Mouse (Mus musculus) telencephalon, adult 2 months (tissue): Measurements from ENCODE around the gene Dstn.
A peak's percentile ranks its signal among the peaks of the same experiment; 100 is the strongest.

Source experiments
- DNase-seq: peaks from one replicate; pipeline ENCODE4 v3.0.0-alpha.2; 2011; ENCODE audit warnings: low read depth, low spot score

Dstn gene

GRCm38 (mm10) chr2:143915600-143916135 lies 548 bp downstream of the Dstn start:
- peak; percentile 31 for DNase-seq

GRCm38 (mm10) chr2:143916229-143916628 lies 1.1 kb downstream of the Dstn start:
- DNase-seq: peak; percentile 49

GRCm38 (mm10) chr2:143917622-143918021 lies 2.5 kb downstream of the Dstn start:
- DNase-seq: no peak

- no peak for DNase-seq
Measured at GRCm38 (mm10) chr2:143918831-143919502, 3.8 kb downstream of the Dstn start.

GRCm38 (mm10) chr2:143924085-143924484 lies 9.0 kb downstream of the Dstn start:
- no peak for DNase-seq

GRCm38 (mm10) chr2:143925826-143926225 lies 10.7 kb downstream of the Dstn start:
- DNase-seq: no peak

GRCm38 (mm10) chr2:143929607-143930311 lies 14.6 kb downstream of the Dstn start:
- no peak for DNase-seq

GRCm38 (mm10) chr2:143932340-143932873 lies 17.3 kb downstream of the Dstn start:
- DNase-seq: no peak

- no peak for DNase-seq
Measured at GRCm38 (mm10) chr2:143933516-143933915, 18.4 kb downstream of the Dstn start.

GRCm38 (mm10) chr2:143934439-143934838 lies 19.3 kb downstream of the Dstn start:
- no peak for DNase-seq

GRCm38 (mm10) chr2:143937861-143938260 lies 22.7 kb downstream of the Dstn start:
- DNase-seq: no peak

GRCm38 (mm10) chr2:143940406-143940805 lies 25.3 kb downstream of the Dstn start:
- DNase-seq: no peak

GRCm38 (mm10) chr2:143944796-143945195 lies 29.7 kb downstream of the Dstn start:
- DNase-seq: no peak

- no peak for DNase-seq
Measured at GRCm38 (mm10) chr2:143945466-143946075, 30.5 kb downstream of the Dstn start.

- DNase-seq: no peak
Measured at GRCm38 (mm10) chr2:143946399-143946798, 31.3 kb downstream of the Dstn start.

GRCm38 (mm10) chr2:143947981-143948380 lies 32.9 kb downstream of the Dstn start:
- DNase-seq: no peak

GRCm38 (mm10) chr2:143948416-143948815 lies 33.3 kb downstream of the Dstn start:
- no peak for DNase-seq

GRCm38 (mm10) chr2:143949217-143949616 lies 34.1 kb downstream of the Dstn start:
- no peak for DNase-seq

GRCm38 (mm10) chr2:143950290-143951027 lies 35.3 kb downstream of the Dstn start:
- no peak for DNase-seq

GRCm38 (mm10) chr2:143951028-143951420 lies 35.9 kb downstream of the Dstn start:
- DNase-seq: no peak

GRCm38 (mm10) chr2:143951546-143952315 lies 36.6 kb downstream of the Dstn start:
- DNase-seq: no peak
